Comparison of ENCODE assay signal across 19 mouse cellular contexts in genomic region chr1:186041841-186042240, GRCm38 (mm10).
DNase-seq lines count a peak whose midpoint lies in the region; ATAC-seq and TF ChIP-seq lines count a peak whose summit lies in the region.
"Had no signal": no experiment of that assay in that cellular context is flagged by ENCODE, and none has a peak within 500 bp of the region (broad histone marks: within the 10 kb centered on the region; RNA-seq: fewer than 3 reads in every experiment).

No protein-coding gene starts in this region.

- peak; percentile 7 for DNase-seq in kidney, adult 2 months
- DNase-seq in kidney, postnatal 4 days, result no peak
- no peak for DNase-seq in kidney, postnatal 25 days
- peak; percentile 85 for DNase-seq in Patski (ENCODE audit: low read depth, low spot score)
- no peak for DNase-seq in heart, embryonic 10.5 days (ENCODE audit: low spot score)
- no peak for DNase-seq in forebrain, embryonic 14.5 days (ENCODE audit: low spot score)
- DNase-seq: adrenal gland, adult 2 months; adrenal gland, postnatal 25 days; cerebellum, adult 18-20 months; cerebellum, adult 9-11 months; cerebellum, postnatal 36 days; gastrocnemius, adult 2 months; gastrocnemius, postnatal 25 days; heart, postnatal 36 days had no signal

- H3K4me3 ChIP-seq in kidney, adult 2 months (ENCODE audit: insufficient read depth, low read depth, low read length), result no peak overlapping the region
- H3K4me3 ChIP-seq in kidney, embryonic 16.5 days (ENCODE audit: low read length), result no peak overlapping the region
- H3K4me3 ChIP-seq in heart, embryonic 10.5 days, result no peak overlapping the region
- no peak overlapping the region for H3K4me3 ChIP-seq in forebrain, embryonic 14.5 days (ENCODE audit: low read depth, low read length)
- H3K4me3 ChIP-seq: embryonic facial prominence, embryonic 13.5 days; forebrain, embryonic 13.5 days; gastrocnemius, adult 2 months; heart, embryonic 13.5 days; hindbrain, embryonic 15.5 days had no signal

- TF ChIP-seq POLR2A in kidney, adult 2 months (IDR thresholded peaks at IDR 0.05; ENCODE audit: low read depth, low read length), result no peak

- no peaks in the 10 kb centered on the region for H3K9me3 ChIP-seq in kidney, embryonic 16.5 days (ENCODE audit: low read length)
- H3K9me3 ChIP-seq in heart, embryonic 10.5 days, result no peaks in the 10 kb centered on the region
- no peaks in the 10 kb centered on the region for H3K9me3 ChIP-seq in forebrain, embryonic 14.5 days (replicated peaks; ENCODE audit: control insufficient read depth, low read length)
- H3K9me3 ChIP-seq: embryonic facial prominence, embryonic 13.5 days; forebrain, embryonic 13.5 days; heart, embryonic 13.5 days; hindbrain, embryonic 15.5 days had no signal

- CTCF ChIA-PET in Patski (lab: Charles Lee), result interaction anchor here (1.8 kb wide), 1 partner anchor 10 kb away, joined by 4 read pairs; no protein-coding TSS in a partner anchor

- in situ Hi-C loops in Patski (cut with MboI; ENCODE audit: low pct_unique_long_range_greater_than_20kb), result no loop called here

- H3K4me2 ChIP-seq in kidney, embryonic 16.5 days (replicated peaks; ENCODE audit: low read depth, low read length), result no peak overlapping the region
- H3K4me2 ChIP-seq in forebrain, embryonic 14.5 days (ENCODE audit: low read length), result no peak overlapping the region
- H3K4me2 ChIP-seq: embryonic facial prominence, embryonic 13.5 days; forebrain, embryonic 13.5 days; heart, embryonic 13.5 days; hindbrain, embryonic 15.5 days had no signal

- TF ChIP-seq CTCF in kidney, adult 2 months (conservative IDR thresholded peaks at IDR 0.05; ENCODE audit: insufficient read depth, insufficient read length, low read depth, low read length), result no peak
- TF ChIP-seq CTCF in Patski (IDR thresholded peaks at IDR 0.05), result no peak

- H3K9ac ChIP-seq in kidney, embryonic 16.5 days (replicated peaks; ENCODE audit: low read length), result no peak overlapping the region
- H3K9ac ChIP-seq in forebrain, embryonic 14.5 days (ENCODE audit: low read length), result no peak overlapping the region
- H3K9ac ChIP-seq: embryonic facial prominence, embryonic 13.5 days; forebrain, embryonic 13.5 days; heart, embryonic 13.5 days; hindbrain, embryonic 15.5 days had no signal

- ATAC-seq in kidney, embryonic 16.5 days (ENCODE audit: low FRiP score, low TSS enrichment), result peak; percentile 57
- no peak for ATAC-seq in Patski
- no peak for ATAC-seq in forebrain, embryonic 14.5 days
- ATAC-seq: forebrain, embryonic 13.5 days had no signal

- no peak overlapping the region for H3K27ac ChIP-seq in kidney, adult 2 months (ENCODE audit: insufficient read depth, low read depth, low read length)
- peak overlapping the region; percentile 7; the same call in 1 of the 2 replicates for H3K27ac ChIP-seq in kidney, embryonic 16.5 days (ENCODE audit: low read length)
- H3K27ac ChIP-seq in heart, embryonic 10.5 days, result no peak overlapping the region
- H3K27ac ChIP-seq in forebrain, embryonic 14.5 days (ENCODE audit: low read depth, low read length), result no peak overlapping the region
- H3K27ac ChIP-seq: embryonic facial prominence, embryonic 13.5 days; forebrain, embryonic 13.5 days; gastrocnemius, adult 2 months; heart, embryonic 13.5 days; hindbrain, embryonic 15.5 days had no signal

- 12% methylated on average over 1 of the region's 1 CpGs for WGBS in kidney, adult 2 months
- 31% methylated on average over 1 of the region's 1 CpGs for WGBS in kidney, embryonic 16.5 days
- WGBS in heart, embryonic 10.5 days, result 73% methylated on average over 1 of the region's 1 CpGs
- 58% methylated on average over 1 of the region's 1 CpGs for WGBS in forebrain, embryonic 14.5 days

- POLR2A ChIA-PET in Patski (lab: Charles Lee), result interaction anchor here (0.6 kb wide), 1 partner anchor 142 kb away, joined by 6 read pairs; no protein-coding TSS in a partner anchor

- no peaks in the 10 kb centered on the region for H3K36me3 ChIP-seq in kidney, adult 2 months (ENCODE audit: control insufficient read depth, insufficient read depth, low read length)
- no peaks in the 10 kb centered on the region for H3K36me3 ChIP-seq in kidney, embryonic 16.5 days (ENCODE audit: insufficient read depth, low read length)
- H3K36me3 ChIP-seq in heart, embryonic 10.5 days, result no peaks in the 10 kb centered on the region
- no peaks in the 10 kb centered on the region for H3K36me3 ChIP-seq in forebrain, embryonic 14.5 days (ENCODE audit: control insufficient read depth, insufficient read depth, low read length)
- H3K36me3 ChIP-seq: embryonic facial prominence, embryonic 13.5 days; heart, embryonic 13.5 days; hindbrain, embryonic 15.5 days had no signal

- no peaks in the 10 kb centered on the region for H3K27me3 ChIP-seq in kidney, adult 2 months (replicated peaks; ENCODE audit: control insufficient read depth, insufficient read depth, low read length)
- no peaks in the 10 kb centered on the region for H3K27me3 ChIP-seq in kidney, embryonic 16.5 days (ENCODE audit: insufficient read depth, low read length)
- H3K27me3 ChIP-seq in Patski, result no peaks in the 10 kb centered on the region
- H3K27me3 ChIP-seq in heart, embryonic 10.5 days (ENCODE audit: insufficient read depth, poor library complexity, severe bottlenecking), result no peaks in the 10 kb centered on the region
- no peaks in the 10 kb centered on the region for H3K27me3 ChIP-seq in forebrain, embryonic 14.5 days (replicated peaks; ENCODE audit: control insufficient read depth, insufficient read depth, low read length)
- H3K27me3 ChIP-seq: embryonic facial prominence, embryonic 13.5 days; forebrain, embryonic 13.5 days; heart, embryonic 13.5 days; hindbrain, embryonic 15.5 days had no signal

- H3K4me1 ChIP-seq in kidney, adult 2 months (ENCODE audit: control insufficient read depth, insufficient read depth, low read length), result no peaks in the 10 kb centered on the region
- H3K4me1 ChIP-seq in kidney, embryonic 16.5 days (ENCODE audit: insufficient read depth, low read length), result peaks cover 14% of the 10 kb centered on the region
- no peaks in the 10 kb centered on the region for H3K4me1 ChIP-seq in heart, embryonic 10.5 days
- H3K4me1 ChIP-seq in forebrain, embryonic 14.5 days (ENCODE audit: control insufficient read depth, insufficient read depth, low read length), result peaks cover 9% of the 10 kb centered on the region; the same call in 1 of the 2 replicates
- H3K4me1 ChIP-seq: heart, embryonic 13.5 days; hindbrain, embryonic 15.5 days had no signal

Comparison
In these comparisons a context has a peak if more than half of its experiments do, and no peak if none do; other contexts are left out.
1. DNase-seq: peak in kidney, adult 2 months (single experiment) and Patski (single experiment); none in kidney, postnatal 4 days (0 of 2), kidney, postnatal 25 days (0 of 2), heart, embryonic 10.5 days (single experiment) and forebrain, embryonic 14.5 days (single experiment).